Mouse (Mus musculus) spleen, postnatal 36 days (tissue): ENCODE measurements around the gene Vwa7.
A peak's percentile ranks its signal among the peaks of the same experiment; 100 is the strongest.

ENCODE experiments used
- DNase-seq, 2 experiments: peaks; one replicate each; pipeline ENCODE4 v3.0.0; 2022; ENCODE audit warnings: low spot score in 2 of 2, mixed read lengths in 1 of 2

The Vwa7 gene

DNA sequence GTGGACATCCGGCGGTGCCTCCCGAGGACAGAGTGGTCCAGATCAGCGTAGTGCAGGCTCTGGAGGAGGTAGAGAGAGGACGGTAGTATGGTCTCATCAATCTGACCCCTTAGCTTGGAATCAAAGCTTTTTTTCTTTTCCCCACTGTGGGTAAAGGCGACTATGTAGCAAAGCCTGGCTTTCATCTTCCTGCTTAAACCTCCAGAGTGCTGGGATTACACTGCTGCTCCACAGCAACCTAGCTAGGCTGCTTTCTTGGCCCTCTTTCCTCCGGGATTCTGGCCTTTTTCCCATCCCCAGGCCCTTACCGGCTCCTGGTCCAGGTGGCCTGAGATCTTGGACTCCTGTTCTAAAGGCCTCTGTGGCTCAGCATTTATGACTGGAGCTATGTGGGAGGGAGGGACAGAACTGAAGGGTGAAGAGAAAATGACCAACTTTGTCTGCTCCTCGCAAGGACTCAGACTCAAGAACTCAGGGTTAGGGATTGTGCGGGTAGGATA is 48.0 kb downstream of the Vwa7 start:
- DNase-seq, result no peak

DNA sequence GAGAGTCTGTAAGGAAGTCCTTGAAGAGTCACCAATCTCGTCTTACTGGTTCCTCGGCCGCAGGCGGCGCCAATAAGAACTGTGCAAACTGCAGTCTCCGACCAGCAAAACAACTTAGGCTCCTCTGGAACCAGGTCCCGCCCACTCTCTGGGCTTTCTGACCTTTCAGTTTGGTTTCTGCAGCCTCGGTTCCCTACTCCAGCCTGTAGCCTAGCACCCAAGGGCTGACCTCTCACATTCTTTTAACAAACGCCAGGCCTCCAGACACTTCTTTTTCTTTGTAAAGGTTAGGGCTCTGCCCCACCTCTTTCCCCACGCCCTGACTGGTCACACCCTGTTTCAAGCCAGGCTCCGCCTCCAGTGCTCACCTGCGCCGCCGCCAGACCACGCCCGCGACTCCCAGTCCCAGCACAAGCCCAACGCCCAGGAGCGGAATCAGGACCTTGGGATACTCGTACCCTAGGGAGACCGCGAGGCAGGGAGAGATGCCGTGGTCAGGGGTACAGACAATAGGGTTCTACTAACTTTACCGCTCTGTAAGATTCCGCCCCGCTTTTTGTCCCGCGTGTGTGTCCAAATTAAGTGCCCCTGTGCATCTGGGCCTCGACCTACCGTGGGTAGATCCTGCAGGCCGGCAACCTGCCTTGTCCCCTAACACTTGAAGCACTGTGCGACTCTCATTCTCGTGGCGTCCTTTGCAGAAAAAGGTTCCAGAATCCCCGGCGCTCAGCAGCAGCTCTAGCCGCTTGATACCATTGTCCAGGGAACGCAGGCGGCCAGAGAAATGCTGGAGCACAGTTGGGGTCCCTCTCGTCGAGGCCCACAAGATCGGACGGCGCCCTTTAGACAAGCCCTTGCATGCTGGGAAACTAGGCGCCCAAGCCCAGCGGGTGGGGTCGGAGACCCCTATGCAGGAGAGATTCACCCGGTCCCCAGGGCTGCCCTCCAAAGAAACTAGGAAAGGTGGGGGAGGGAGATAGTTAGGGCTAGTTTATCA is 48.9 kb downstream of the Vwa7 start, which contains the start of gene Ly6g6c:
Gene Ly6g6c, plus strand, starts transcription at position 438 of the 997 bp plus-strand sequence.
- peak; percentile 35 to 37 for DNase-seq

DNA sequence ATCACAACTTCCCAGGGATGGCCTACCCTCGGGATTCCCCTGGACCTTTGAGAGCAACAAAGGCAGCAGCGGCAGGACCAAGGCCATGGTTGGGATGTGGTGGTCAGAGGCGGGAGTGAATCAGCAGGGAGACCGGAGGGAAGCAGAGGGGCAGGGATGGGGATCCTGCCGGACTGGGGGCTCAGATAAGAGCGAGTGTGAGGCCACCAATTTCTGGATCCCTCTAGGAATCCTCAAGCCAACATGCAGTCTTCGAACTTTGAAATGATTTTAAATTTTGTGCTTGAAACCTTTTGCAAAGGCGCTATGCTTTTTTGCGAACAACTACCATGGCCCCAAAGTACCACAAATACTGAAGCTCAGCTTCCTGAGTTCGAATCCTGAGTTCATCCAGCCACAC is 49.7 kb downstream of the Vwa7 start, which contains the start of gene Mpig6b:
Gene Mpig6b, minus strand, starts transcription at position 101 of the 400 bp plus-strand sequence.
- DNase-seq, result no peak

DNA sequence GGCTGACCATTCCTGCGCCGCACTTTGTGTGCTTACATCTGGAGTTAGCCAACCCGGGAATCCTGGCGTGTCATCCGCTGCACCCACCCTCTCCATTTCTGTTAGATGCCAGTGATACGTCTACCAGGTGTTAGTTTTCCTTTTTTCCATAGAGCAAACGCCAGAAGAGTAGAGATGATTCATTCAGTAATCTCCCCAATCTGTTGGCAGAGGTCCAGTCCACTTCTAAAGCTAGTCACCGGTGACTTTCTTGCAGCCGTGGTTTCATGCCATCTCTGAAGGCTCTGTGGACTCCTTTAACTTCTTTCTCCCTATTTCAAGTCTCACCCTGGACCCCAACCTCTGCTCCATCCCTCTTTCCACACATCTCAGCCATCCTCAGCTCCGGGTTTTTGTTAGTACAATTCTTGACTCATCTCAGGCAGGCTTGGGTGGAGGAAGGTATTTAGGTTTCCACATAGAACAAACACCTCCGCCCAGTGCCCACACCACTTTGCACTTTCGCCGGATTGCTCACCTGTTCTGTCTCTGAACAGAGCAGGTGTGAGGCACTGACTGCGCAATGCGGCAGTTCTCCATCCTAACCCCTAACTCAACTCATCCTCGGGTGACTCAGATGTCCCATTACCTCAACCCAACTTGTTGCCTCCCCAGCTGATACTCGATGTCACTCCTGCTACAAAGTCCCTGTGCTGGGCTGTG is 52.0 kb downstream of the Vwa7 start:
- DNase-seq, result no peak

DNA sequence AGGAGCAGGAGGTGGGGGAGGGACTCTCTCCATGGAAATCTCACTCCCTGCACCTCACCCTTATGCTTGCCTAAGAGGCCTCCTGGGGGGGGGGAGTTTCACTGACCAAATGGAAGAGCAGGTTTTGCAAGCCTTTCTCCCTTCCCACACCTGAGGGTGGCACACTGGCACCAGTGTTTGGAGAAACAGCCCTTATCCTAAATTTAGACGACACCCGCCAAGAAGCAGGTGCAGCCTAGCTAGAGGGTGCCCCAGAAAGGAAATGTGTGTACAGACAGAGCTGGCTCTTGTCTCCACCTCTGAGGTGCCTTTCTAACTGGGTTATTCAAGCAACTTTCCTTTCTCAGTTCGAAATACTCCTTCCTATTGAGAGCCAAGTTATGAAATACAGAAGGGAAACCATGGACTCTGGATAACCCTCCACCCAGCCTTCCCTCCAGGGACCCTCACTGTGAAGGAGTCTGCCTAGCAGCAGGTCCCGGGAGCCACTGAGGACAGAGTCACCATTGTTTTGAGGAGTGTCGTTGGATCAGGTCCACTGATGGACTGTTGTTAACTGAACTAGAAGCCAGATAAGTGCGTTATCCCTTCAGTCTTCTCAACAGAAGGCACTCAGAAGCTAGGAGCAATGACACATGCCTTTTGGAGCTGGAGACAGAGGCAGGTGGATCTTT is 54.3 kb downstream of the Vwa7 start:
- no peak for DNase-seq

DNA sequence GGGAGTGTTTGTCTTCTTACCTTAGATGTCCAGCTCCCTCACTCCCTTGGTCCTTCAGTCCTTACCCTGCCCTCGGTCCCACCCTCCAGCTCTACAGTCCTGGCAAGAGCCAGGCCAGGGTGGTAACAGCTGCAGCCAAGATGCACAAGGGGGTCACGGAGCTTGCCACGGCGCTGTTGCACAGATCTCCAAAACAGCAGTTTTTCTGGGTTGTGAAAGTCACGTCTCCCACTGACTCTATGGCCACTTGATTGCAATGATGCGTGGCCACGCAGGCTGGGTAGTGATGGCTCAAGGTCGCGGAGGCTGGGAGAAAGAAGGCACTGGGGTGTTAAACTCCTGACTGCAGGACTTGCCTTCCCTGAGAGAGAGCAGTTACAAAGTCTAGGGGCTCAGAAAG is 55.1 kb downstream of the Vwa7 start:
- DNase-seq, result no peak

DNA sequence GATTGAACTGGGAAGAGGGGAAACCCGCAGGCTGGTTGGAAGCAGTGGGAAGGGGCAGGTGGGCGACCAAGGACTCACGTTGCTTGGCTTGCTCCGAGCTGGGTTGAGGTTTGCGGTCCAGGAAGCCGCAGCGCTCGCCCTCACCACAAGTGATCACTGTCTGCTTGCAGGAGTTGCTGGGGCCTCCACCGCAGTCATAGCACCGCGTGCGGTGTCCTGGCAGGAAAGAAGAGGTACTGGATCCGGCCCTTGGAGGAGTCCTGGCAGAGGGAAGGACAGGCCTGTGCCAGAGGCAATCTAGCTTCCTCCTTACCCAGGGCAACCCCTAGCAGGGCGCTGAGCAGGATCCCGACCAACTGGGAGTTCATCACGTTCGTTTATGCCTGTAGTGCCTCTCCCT is 57.7 kb downstream of the Vwa7 start:
- no peak for DNase-seq
